Mouse (Mus musculus) lung, embryonic 16.5 days (tissue): ENCODE results near the gene Cog2. TPM values are rescaled to one million over a fixed set of nuclear protein-coding genes. Genes with fewer than 3 reads are reported as not detected.

Source experiments
- ATAC-seq: fragments of 200-750 bp; cut with Nextera tagmentation; 2 replicates; pipeline ENCODE4 v1.8.0; 2017; ENCODE audit warnings: low read depth, mild to moderate bottlenecking, moderate library complexity
- H3K27ac ChIP-seq: fragments of 300-500 bp; sonication (generic); 2 replicates; pipeline ENCODE4 v1.5.1; 2014; ENCODE audit warnings: mild to moderate bottlenecking, control low read depth, low read length
- H3K27me3 ChIP-seq: fragments of 300-500 bp; sonication (generic); 2 replicates; pipeline ENCODE4 v1.6.1; 2014; ENCODE audit warnings: low read depth, low read length, mixed read lengths; ENCODE audit not compliant: control insufficient read depth, insufficient read depth
- H3K36me3 ChIP-seq: fragments of 300-500 bp; sonication (generic); 2 replicates; pipeline ENCODE4 v1.6.1; 2014; ENCODE audit warnings: low read length; ENCODE audit not compliant: control insufficient read depth, insufficient read depth
- H3K4me1 ChIP-seq: fragments of 300-500 bp; sonication (generic); replicated peaks from 2 replicates; pipeline ENCODE4 v1.6.1; 2014; ENCODE audit warnings: low read length, mixed read lengths; ENCODE audit not compliant: control insufficient read depth, insufficient read depth
- H3K4me2 ChIP-seq: fragments of 300-500 bp; sonication (generic); 2 replicates; pipeline ENCODE4 v1.6.1; 2014; ENCODE audit warnings: low read depth, low read length, control low read depth
- H3K4me3 ChIP-seq: fragments of 300-500 bp; sonication (generic); 2 replicates; pipeline ENCODE4 v1.5.1; 2014; ENCODE audit warnings: mild to moderate bottlenecking, low read length, control low read depth
- H3K9ac ChIP-seq: fragments of 300-500 bp; sonication (generic); 2 replicates; pipeline ENCODE4 v1.6.1; 2014; ENCODE audit warnings: low read length, control low read depth
- H3K9me3 ChIP-seq: fragments of 300-500 bp; sonication (generic); 2 replicates; pipeline ENCODE4 v1.6.1; 2016; ENCODE audit warnings: low read length; ENCODE audit not compliant: control insufficient read depth
- whole genome bisulfite sequencing: fragments of 180-500 bp; shearing (Covaris S2); extraction: QIAGEN DNeasy Blood & Tissue Kit; methylation state at CpG from one replicate; pipeline ENCODE4 v1.1.7; 2014; 5-methylcytosine and 5-hydroxymethylcytosine counted together
- polyA plus RNA-seq: library from polyadenylated mRNA; unstranded; fragments of >200 nt; fragmentation: Nextera tagmentation; extraction: Ambion mirVana; gene quantifications from 2 replicates; pipeline ENCODE4 v1.2.1, GENCODE M21; 2015

Gene Cog2
- polyA plus RNA-seq, 1 experiment from 2014 or later = 36.2 TPM

GRCm38 (mm10) chr8:124507572-124508320 is 12.8 kb upstream of the Cog2 start:
- Histone ChIP-seq H3K36me3 (no peaks in the 10 kb centered on the region), H3K27ac (no peak overlapping the region), H3K27me3 (no peaks in the 10 kb centered on the region), H3K4me2 (no peak overlapping the region), H3K9me3 (no peaks in the 10 kb centered on the region; the same call in 1 of the 2 replicates), H3K4me1 (no peaks in the 10 kb centered on the region), H3K4me3 (no peak overlapping the region), H3K9ac (no peak overlapping the region)
- ATAC-seq = no peak
- 67% methylated on average over 8 of the region's 8 CpGs for WGBS

- Histone ChIP-seq H3K27ac (no peak overlapping the region), H3K36me3 (no peaks in the 10 kb centered on the region), H3K27me3 (no peaks in the 10 kb centered on the region), H3K4me3 (no peak overlapping the region), H3K9me3 (no peaks in the 10 kb centered on the region), H3K9ac (no peak overlapping the region), H3K4me2 (no peak overlapping the region), H3K4me1 (no peaks in the 10 kb centered on the region)
- ATAC-seq = no peak
- WGBS = 49% methylated on average over 6 of the region's 6 CpGs
These were observed 12.3 kb upstream of the Cog2 start for GRCm38 (mm10) chr8:124508321-124508695.

GRCm38 (mm10) chr8:124509156-124509555 is 11.4 kb upstream of the Cog2 start:
- Histone ChIP-seq H3K27ac (no peak overlapping the region), H3K4me1 (no peaks in the 10 kb centered on the region), H3K27me3 (no peaks in the 10 kb centered on the region), H3K9me3 (no peaks in the 10 kb centered on the region), H3K9ac (no peak overlapping the region), H3K4me3 (no peak overlapping the region), H3K36me3 (no peaks in the 10 kb centered on the region), H3K4me2 (no peak overlapping the region)
- ATAC-seq = no peak
- WGBS = 70% methylated on average over 3 of the region's 3 CpGs

DNA sequence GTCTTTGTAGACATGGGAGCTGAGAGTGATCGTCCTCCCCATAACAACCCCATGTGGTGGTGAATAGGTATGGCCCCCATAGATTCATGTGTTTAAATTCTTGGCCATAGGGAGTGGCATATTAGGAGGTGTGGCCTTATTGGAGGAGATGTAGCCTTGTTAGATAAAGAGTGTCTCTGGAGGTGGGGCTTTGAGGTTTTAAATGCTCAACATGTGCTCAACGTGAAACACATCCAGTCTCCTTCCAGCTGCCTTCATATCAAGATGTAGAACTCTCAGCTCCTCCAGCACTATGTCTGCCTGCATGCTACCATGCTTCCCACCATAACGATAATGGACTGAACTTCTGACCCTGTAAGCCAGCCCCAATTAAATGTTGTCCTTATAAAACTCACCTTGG is 4.5 kb upstream of the Cog2 start:
- Histone ChIP-seq H3K4me2 (no peak overlapping the region), H3K9ac (no peak overlapping the region), H3K36me3 (no peaks in the 10 kb centered on the region), H3K27me3 (no peaks in the 10 kb centered on the region), H3K9me3 (no peaks in the 10 kb centered on the region), H3K4me1 (no peaks in the 10 kb centered on the region), H3K27ac (no peak overlapping the region), H3K4me3 (no peak overlapping the region)
- 56% methylated on average over 3 of the region's 3 CpGs for whole genome bisulfite sequencing
- ATAC-seq = no peak

DNA sequence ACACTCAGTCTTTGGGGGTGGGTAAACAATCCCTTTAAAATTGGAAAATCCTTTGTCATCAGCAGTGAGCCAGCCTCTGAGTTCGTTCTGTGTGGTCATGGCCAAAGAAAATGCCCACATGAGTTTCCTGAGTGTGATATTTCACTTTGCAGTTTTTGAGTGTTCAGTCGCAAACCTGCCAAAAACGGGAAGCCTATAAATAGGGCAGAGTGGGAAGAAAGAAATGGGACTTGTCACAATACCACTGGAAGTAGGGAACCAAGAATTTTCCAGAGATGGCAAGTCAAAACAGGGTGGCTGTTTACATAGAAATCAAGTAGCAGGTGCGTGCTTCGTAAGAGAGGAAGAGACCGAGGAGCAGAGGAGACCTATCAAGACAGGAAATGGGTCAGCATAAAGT is 4.0 kb upstream of the Cog2 start:
- no peaks in the 10 kb centered on the region for H3K9me3 ChIP-seq
- ATAC-seq = no peak
- peaks cover 4% of the 10 kb centered on the region for H3K4me1 ChIP-seq
- no peak overlapping the region for H3K27ac ChIP-seq
- H3K9ac ChIP-seq = no peak overlapping the region
- no peak overlapping the region for H3K4me2 ChIP-seq
- H3K27me3 ChIP-seq = no peaks in the 10 kb centered on the region
- no peak overlapping the region for H3K4me3 ChIP-seq
- 58% methylated on average over 6 of the region's 6 CpGs for WGBS
- no peaks in the 10 kb centered on the region for H3K36me3 ChIP-seq

DNA sequence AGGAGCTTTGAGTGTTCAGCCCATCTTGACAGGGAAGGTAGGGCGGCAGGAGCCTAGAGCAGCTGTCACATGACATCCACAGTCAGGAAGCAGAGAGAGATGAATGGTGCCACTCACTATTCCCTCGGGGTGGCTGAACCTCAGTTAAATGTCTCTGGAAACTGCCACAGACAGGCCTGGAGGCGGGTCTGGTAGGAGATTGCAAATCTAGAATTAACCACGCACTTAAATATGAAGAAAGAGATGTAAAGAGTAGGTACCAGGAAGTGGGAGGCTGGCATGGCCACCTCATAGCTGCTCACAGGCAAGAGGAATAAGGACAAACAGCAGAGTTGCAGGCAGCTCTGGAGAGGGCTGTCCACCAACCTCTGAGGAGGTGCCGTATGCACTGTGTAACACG is 3.4 kb upstream of the Cog2 start:
- WGBS = 65% methylated on average over 6 of the region's 6 CpGs

GRCm38 (mm10) chr8:124521946-124522345 is 1.4 kb downstream of the Cog2 start:
- no peak overlapping the region; the same call in 1 of the 2 replicates for H3K9ac ChIP-seq
- 91% methylated on average over 6 of the region's 6 CpGs for WGBS
- H3K27ac ChIP-seq = no peak overlapping the region
- H3K36me3 ChIP-seq = peaks cover 3% of the 10 kb centered on the region; the same call in 1 of the 2 replicates
- ATAC-seq = no peak
- H3K4me3 ChIP-seq = no peak overlapping the region
- H3K9me3 ChIP-seq = no peaks in the 10 kb centered on the region
- no peaks in the 10 kb centered on the region for H3K27me3 ChIP-seq
- H3K4me2 ChIP-seq = peak overlapping the region; percentile 79; the same call in 1 of the 2 replicates
- peaks cover 14% of the 10 kb centered on the region for H3K4me1 ChIP-seq

More for the DNA sequence above, 3.4 kb upstream of the Cog2 start:
- Histone ChIP-seq H3K9me3 (no peaks in the 10 kb centered on the region), H3K36me3 (no peaks in the 10 kb centered on the region), H3K27ac (no peak overlapping the region), H3K27me3 (no peaks in the 10 kb centered on the region), H3K4me2 (no peak overlapping the region), H3K4me1 (peaks cover 10% of the 10 kb centered on the region), H3K4me3 (no peak overlapping the region), H3K9ac (no peak overlapping the region)
- no peak for ATAC-seq

- Histone ChIP-seq H3K9me3 (no peaks in the 10 kb centered on the region), H3K9ac (no peak overlapping the region), H3K4me2 (no peak overlapping the region), H3K36me3 (peaks cover 18% of the 10 kb centered on the region), H3K27ac (no peak overlapping the region), H3K4me1 (peaks cover 13% of the 10 kb centered on the region), H3K4me3 (no peak overlapping the region), H3K27me3 (no peaks in the 10 kb centered on the region)
- 92% methylated on average over 11 of the region's 11 CpGs for WGBS
- ATAC-seq = no peak
These were observed 5.7 kb downstream of the Cog2 start for GRCm38 (mm10) chr8:124526261-124526660.

DNA sequence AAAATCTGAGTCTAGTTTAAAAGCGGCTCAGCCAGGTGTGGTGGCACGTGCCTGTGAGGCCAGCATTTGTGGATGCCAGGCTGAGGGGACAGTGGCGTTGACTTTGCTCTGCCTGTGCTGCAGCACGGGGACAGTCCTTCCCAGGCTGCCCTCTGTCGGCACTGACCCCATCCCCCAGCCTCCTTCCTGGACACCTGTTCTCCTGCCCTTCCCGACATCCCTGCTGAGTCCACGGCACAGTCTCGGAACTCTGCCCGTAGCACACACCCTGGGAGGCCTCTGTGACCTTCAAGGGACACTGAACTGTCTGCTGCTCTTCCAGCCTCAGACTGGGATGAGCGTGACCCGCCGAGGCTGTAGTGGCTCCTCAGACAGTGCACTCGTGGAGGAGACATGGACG is 9.5 kb downstream of the Cog2 start:
- H3K4me1 ChIP-seq = no peaks in the 10 kb centered on the region
- H3K9me3 ChIP-seq = no peaks in the 10 kb centered on the region
- H3K9ac ChIP-seq = no peak overlapping the region
- no peaks in the 10 kb centered on the region for H3K27me3 ChIP-seq
- peaks cover 31% of the 10 kb centered on the region for H3K36me3 ChIP-seq
- WGBS = 83% methylated on average over 14 of the region's 14 CpGs
- H3K4me3 ChIP-seq = no peak overlapping the region
- H3K27ac ChIP-seq = no peak overlapping the region
- H3K4me2 ChIP-seq = no peak overlapping the region
- no peak for ATAC-seq
